Mouse (Mus musculus) neural tube, embryonic 13.5 days (tissue): ENCODE measurements around the gene Susd3. TPM values are rescaled to one million over a fixed set of nuclear protein-coding genes. Genes with fewer than 3 reads are reported as not detected.
A peak's percentile ranks its signal among the peaks of the same experiment; 100 is the strongest.

ENCODE experiments used
- ATAC-seq: fragments of 200-750 bp; cut with Nextera tagmentation; 2 replicates; pipeline ENCODE4 v1.8.0; 2017; ENCODE audit warnings: low read depth, mild to moderate bottlenecking, moderate TSS enrichment, moderate library complexity
- H3K27ac ChIP-seq: fragments of 300-500 bp; sonication (generic); replicated peaks from 2 replicates; pipeline ENCODE4 v1.5.1; 2015; ENCODE audit warnings: moderate library complexity, mild to moderate bottlenecking, inconsistent platforms
- H3K27me3 ChIP-seq: fragments of 300-500 bp; sonication (generic); 2 replicates; pipeline ENCODE4 v1.6.1; 2015; ENCODE audit warnings: mild to moderate bottlenecking, inconsistent platforms
- H3K36me3 ChIP-seq: fragments of 300-500 bp; sonication (generic); 2 replicates; pipeline ENCODE4 v1.6.1; 2015; ENCODE audit warnings: mild to moderate bottlenecking, inconsistent platforms
- H3K4me1 ChIP-seq: fragments of 300-500 bp; sonication (generic); replicated peaks from 2 replicates; pipeline ENCODE4 v1.6.1; 2015; ENCODE audit warnings: inconsistent platforms
- H3K4me2 ChIP-seq: fragments of 300-500 bp; sonication (generic); 2 replicates; pipeline ENCODE4 v1.6.1; 2015; ENCODE audit warnings: inconsistent platforms, mild to moderate bottlenecking, moderate library complexity
- H3K4me3 ChIP-seq: fragments of 300-500 bp; sonication (generic); 2 replicates; pipeline ENCODE4 v1.5.1; 2015; ENCODE audit warnings: mild to moderate bottlenecking, inconsistent platforms
- H3K9ac ChIP-seq: fragments of 300-500 bp; sonication (generic); 2 replicates; pipeline ENCODE4 v1.6.1; 2015; ENCODE audit warnings: moderate library complexity, mild to moderate bottlenecking, inconsistent platforms
- H3K9me3 ChIP-seq: fragments of 300-500 bp; sonication (generic); 2 replicates; pipeline ENCODE4 v1.6.1; 2016; ENCODE audit warnings: inconsistent platforms
- WGBS: fragments of 180-500 bp; shearing (Covaris S2); methylation state at CpG from one replicate; pipeline ENCODE4 v1.1.7; 2015; 5-methylcytosine and 5-hydroxymethylcytosine counted together
- polyA plus RNA-seq: library from polyadenylated mRNA; unstranded; fragments of >200 nt; fragmentation: Nextera tagmentation; extraction: Ambion mirVana; gene quantifications from 2 replicates; pipeline ENCODE4 v1.2.1, GENCODE M21; 2015

The Susd3 gene
- polyA plus RNA-seq, 1 experiment from 2014 or later = 1.1 TPM

GRCm38 (mm10) chr13:49189970-49190870, 58.3 kb downstream of the Susd3 start:
- H3K4me3 ChIP-seq = no peak overlapping the region
- H3K9me3 ChIP-seq = no peaks in the 10 kb centered on the region
- peak overlapping the region; percentile 41; the same call in 1 of the 2 replicates for H3K9ac ChIP-seq
- H3K27ac ChIP-seq = no peak overlapping the region
- peaks cover 10% of the 10 kb centered on the region; the same call in 1 of the 2 replicates for H3K27me3 ChIP-seq
- no peak for ATAC-seq
- H3K4me2 ChIP-seq = no peak overlapping the region
- H3K4me1 ChIP-seq = peaks cover 49% of the 10 kb centered on the region
- 83% methylated on average over 12 of the region's 12 CpGs for WGBS
- H3K36me3 ChIP-seq = no peaks in the 10 kb centered on the region

GRCm38 (mm10) chr13:49188966-49189360, 59.5 kb downstream of the Susd3 start:
- WGBS = 55% methylated on average over 2 of the region's 2 CpGs
- H3K4me1 ChIP-seq = peaks cover 49% of the 10 kb centered on the region
- ATAC-seq = no peak
- no peaks in the 10 kb centered on the region for H3K9me3 ChIP-seq
- H3K36me3 ChIP-seq = no peaks in the 10 kb centered on the region
- no peak overlapping the region for H3K4me3 ChIP-seq
- no peak overlapping the region for H3K27ac ChIP-seq
- H3K27me3 ChIP-seq = peaks cover 10% of the 10 kb centered on the region; the same call in 1 of the 2 replicates
- no peak overlapping the region for H3K4me2 ChIP-seq
- H3K9ac ChIP-seq = no peak overlapping the region

GRCm38 (mm10) chr13:49188219-49188965, 60.1 kb downstream of the Susd3 start:
- H3K4me1 ChIP-seq = peaks cover 49% of the 10 kb centered on the region
- peaks cover 10% of the 10 kb centered on the region; the same call in 1 of the 2 replicates for H3K27me3 ChIP-seq
- H3K27ac ChIP-seq = no peak overlapping the region
- no peaks in the 10 kb centered on the region for H3K36me3 ChIP-seq
- peak overlapping the region; percentile 72 for H3K4me3 ChIP-seq
- peak overlapping the region; percentile 73 for H3K9ac ChIP-seq
- no peaks in the 10 kb centered on the region for H3K9me3 ChIP-seq
- peak; percentile 23 for ATAC-seq
- WGBS = 21% methylated on average over 15 of the region's 15 CpGs
- H3K4me2 ChIP-seq = peak overlapping the region; percentile 99

- peaks cover 47% of the 10 kb centered on the region for H3K4me1 ChIP-seq
- H3K27ac ChIP-seq = 0 out of 2 replicates have a peak within 1 kb of the TSS, but pooled peaks have one; percentile 23
- H3K36me3 ChIP-seq = no peaks in the 10 kb centered on the region
- H3K9ac ChIP-seq = peak within 1 kb of the TSS; percentile 73
- H3K9me3 ChIP-seq = no peaks in the 10 kb centered on the region
- H3K4me2 ChIP-seq = peak within 1 kb of the TSS; percentile 99
- peak within 1 kb of the TSS; percentile 72 for H3K4me3 ChIP-seq
- H3K27me3 ChIP-seq = peaks cover 10% of the 10 kb centered on the region; the same call in 1 of the 2 replicates
- under 1% methylated on average over 63 of the region's 87 CpGs for WGBS
- peak; percentile 92 for ATAC-seq
These were observed 61.0 kb downstream of the Susd3 start, which contains the start of gene Ninj1 for GRCm38 (mm10) chr13:49187288-49188218. Gene Ninj1 (plus strand): TSS chr13:49187485.

- Histone ChIP-seq H3K4me2 (peak overlapping the region; percentile 99), H3K4me3 (peak overlapping the region; percentile 72), H3K36me3 (no peaks in the 10 kb centered on the region), H3K27me3 (peaks cover 10% of the 10 kb centered on the region; the same call in 1 of the 2 replicates), H3K9ac (peak overlapping the region; percentile 73), H3K4me1 (peaks cover 40% of the 10 kb centered on the region), H3K27ac (0 out of 2 replicates have a peak overlapping the region, but pooled peaks have one; percentile 23), H3K9me3 (no peaks in the 10 kb centered on the region)
- ATAC-seq = peak; percentile 20
- WGBS = 10% methylated on average over 11 of the region's 11 CpGs
These were observed 61.7 kb downstream of the Susd3 start for GRCm38 (mm10) chr13:49186798-49187287.

- Histone ChIP-seq H3K9ac (no peak overlapping the region), H3K27ac (no peak overlapping the region), H3K36me3 (no peaks in the 10 kb centered on the region), H3K4me2 (no peak overlapping the region), H3K4me3 (no peak overlapping the region), H3K9me3 (no peaks in the 10 kb centered on the region), H3K27me3 (peaks cover 7% of the 10 kb centered on the region; the same call in 1 of the 2 replicates), H3K4me1 (peaks cover 38% of the 10 kb centered on the region)
- no peak for ATAC-seq
- WGBS = 53% methylated on average over 5 of the region's 5 CpGs
These were observed 64.9 kb downstream of the Susd3 start for GRCm38 (mm10) chr13:49183646-49184045.

- ATAC-seq = no peak
- WGBS = 58% methylated on average over 5 of the region's 5 CpGs
These were observed 65.3 kb downstream of the Susd3 start for GRCm38 (mm10) chr13:49183161-49183560.

GRCm38 (mm10) chr13:49181411-49181984, 67.0 kb downstream of the Susd3 start:
- 92% methylated on average over 3 of the region's 3 CpGs for WGBS
- H3K4me3 ChIP-seq = no peak overlapping the region
- no peaks in the 10 kb centered on the region for H3K9me3 ChIP-seq
- H3K36me3 ChIP-seq = no peaks in the 10 kb centered on the region
- no peak for ATAC-seq
- peaks cover 22% of the 10 kb centered on the region for H3K4me1 ChIP-seq
- no peak overlapping the region for H3K9ac ChIP-seq
- H3K27me3 ChIP-seq = 0 out of 2 replicates have a peak, but pooled peaks cover under 1% of the 10 kb centered on the region
- H3K4me2 ChIP-seq = no peak overlapping the region
- no peak overlapping the region for H3K27ac ChIP-seq

More at GRCm38 (mm10) chr13:49183161-49183560, 65.3 kb downstream of the Susd3 start:
- Histone ChIP-seq H3K9me3 (no peaks in the 10 kb centered on the region), H3K27ac (no peak overlapping the region), H3K27me3 (0 out of 2 replicates have a peak, but pooled peaks cover 4% of the 10 kb centered on the region), H3K9ac (no peak overlapping the region), H3K4me2 (no peak overlapping the region), H3K36me3 (no peaks in the 10 kb centered on the region), H3K4me3 (no peak overlapping the region), H3K4me1 (peaks cover 37% of the 10 kb centered on the region)

- ATAC-seq = no peak
- no peak overlapping the region for H3K27ac ChIP-seq
- H3K4me2 ChIP-seq = no peak overlapping the region
- H3K36me3 ChIP-seq = no peaks in the 10 kb centered on the region
- no peaks in the 10 kb centered on the region for H3K9me3 ChIP-seq
- H3K27me3 ChIP-seq = no peaks in the 10 kb centered on the region
- no peak overlapping the region for H3K4me3 ChIP-seq
- H3K9ac ChIP-seq = no peak overlapping the region
- WGBS = 38% methylated on average over 1 of the region's 1 CpGs
- peaks cover 20% of the 10 kb centered on the region for H3K4me1 ChIP-seq
These were observed 67.8 kb downstream of the Susd3 start for GRCm38 (mm10) chr13:49180691-49181090.
